In the genomic region with DNA sequence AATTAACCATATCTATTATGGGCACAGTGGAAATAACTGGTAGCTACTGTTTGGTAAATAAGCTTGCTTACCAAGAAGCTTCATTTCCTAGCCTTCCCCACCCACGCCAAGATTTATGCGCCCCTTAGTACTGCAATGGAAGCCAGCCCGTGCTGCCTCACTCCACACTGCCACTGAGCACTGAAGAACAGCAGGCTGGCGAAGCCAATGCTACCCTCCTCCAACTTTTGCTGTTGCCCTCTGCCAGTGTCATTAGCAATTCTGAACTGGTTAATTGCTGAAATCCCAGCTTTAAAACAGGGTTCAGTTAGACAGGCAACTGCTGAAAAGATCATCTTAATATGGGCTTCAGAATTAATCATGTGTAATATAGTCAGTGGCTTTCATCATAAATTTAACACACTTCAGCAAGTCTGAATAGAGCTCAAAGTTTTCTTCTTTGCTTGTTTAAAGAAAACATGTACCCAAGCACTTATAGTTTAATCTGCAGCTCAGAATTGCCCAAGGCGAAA, we compare ENCODE assay signal across 21 mouse cellular contexts.
"Had no signal": no experiment of that assay in that cellular context is flagged by ENCODE, and none has a peak within 500 bp of the region (broad histone marks: within the 10 kb centered on the region; RNA-seq: fewer than 3 reads in every experiment).

No protein-coding gene starts in this region.

- H3K36me3 ChIP-seq: midbrain, embryonic 15.5 days; neural tube, embryonic 15.5 days had no signal

- DNase-seq: kidney, adult 8-10 months; kidney, postnatal 10 days; kidney, postnatal 36 days; liver, postnatal 0 days; lung, embryonic 14.5 days; right cerebral cortex, adult 18-20 months; right cerebral cortex, postnatal 14 days; right cerebral cortex, postnatal 4 days; thymus, adult 2 months; thymus, postnatal 14 days; thymus, postnatal 4 days had no signal

- H3K9me3 ChIP-seq: kidney, embryonic 15.5 days; midbrain, embryonic 12.5 days; midbrain, embryonic 15.5 days; neural tube, embryonic 12.5 days; neural tube, embryonic 15.5 days had no signal

- H3K27me3 ChIP-seq: kidney, embryonic 15.5 days; midbrain, embryonic 12.5 days; midbrain, embryonic 15.5 days; neural tube, embryonic 12.5 days; neural tube, embryonic 15.5 days had no signal

- H3K9ac ChIP-seq: kidney, embryonic 15.5 days; liver, embryonic 14.5 days; liver, postnatal 0 days; lung, embryonic 14.5 days; midbrain, embryonic 12.5 days; midbrain, embryonic 15.5 days; neural tube, embryonic 12.5 days; neural tube, embryonic 15.5 days had no signal

- ATAC-seq: liver, postnatal 0 days; lung, postnatal 0 days; midbrain, embryonic 15.5 days had no signal

- H3K4me1 ChIP-seq: kidney, embryonic 15.5 days; midbrain, embryonic 12.5 days; midbrain, embryonic 15.5 days; neural tube, embryonic 12.5 days; neural tube, embryonic 15.5 days had no signal

- H3K27ac ChIP-seq: kidney, embryonic 15.5 days; liver, embryonic 14.5 days; macrophage; midbrain, embryonic 12.5 days; midbrain, embryonic 15.5 days; neural tube, embryonic 12.5 days; neural tube, embryonic 15.5 days; stomach, postnatal 0 days had no signal

- H3K4me2 ChIP-seq: kidney, embryonic 15.5 days; liver, embryonic 11.5 days; lung, embryonic 14.5 days; midbrain, embryonic 12.5 days; midbrain, embryonic 15.5 days; neural tube, embryonic 12.5 days; neural tube, embryonic 15.5 days had no signal

- H3K4me3 ChIP-seq: kidney, embryonic 15.5 days; midbrain, embryonic 12.5 days; midbrain, embryonic 15.5 days; neural tube, embryonic 12.5 days; neural tube, embryonic 15.5 days had no signal
